Mouse (Mus musculus): ENCODE data around the gene Klf11. TPM values are rescaled to one million over a fixed set of nuclear protein-coding genes. Genes with fewer than 3 reads are reported as not detected.
"Not testable (repeated sequence)": the region's sequence is repeated elsewhere in the genome, so short reads cannot be mapped to it uniquely, and the experiment has no call there.

The Klf11 gene
- total RNA-seq, 2 experiments from 2014 or later: 23.4 to 24.8 TPM

DNA sequence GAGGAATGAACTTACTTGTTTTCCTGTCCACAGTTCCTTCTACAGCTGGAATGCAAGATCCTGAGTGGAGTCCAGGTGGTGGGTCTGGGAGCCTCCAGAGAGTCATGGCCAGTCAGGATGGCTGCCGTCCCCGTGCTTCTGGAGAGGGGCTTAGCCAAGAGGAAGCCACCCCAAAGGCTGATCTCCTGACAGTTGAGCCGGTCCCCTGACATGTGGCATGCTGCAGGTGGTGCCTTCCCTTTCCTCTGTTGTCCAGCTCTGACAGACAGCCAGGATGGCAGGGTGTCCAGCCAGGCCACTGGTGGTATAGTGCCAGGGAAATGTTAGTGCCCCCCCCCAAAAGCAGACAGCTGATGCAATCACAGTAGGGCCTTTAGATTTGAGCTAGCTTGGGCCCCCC is 47.4 kb downstream of the Klf11 start:
- intact Hi-C loops (cut with DNase I): loop anchor here (5.0 kb wide), 1 partner anchor 221 kb away; no protein-coding TSS in a partner anchor
- no peak for DNase-seq

DNA sequence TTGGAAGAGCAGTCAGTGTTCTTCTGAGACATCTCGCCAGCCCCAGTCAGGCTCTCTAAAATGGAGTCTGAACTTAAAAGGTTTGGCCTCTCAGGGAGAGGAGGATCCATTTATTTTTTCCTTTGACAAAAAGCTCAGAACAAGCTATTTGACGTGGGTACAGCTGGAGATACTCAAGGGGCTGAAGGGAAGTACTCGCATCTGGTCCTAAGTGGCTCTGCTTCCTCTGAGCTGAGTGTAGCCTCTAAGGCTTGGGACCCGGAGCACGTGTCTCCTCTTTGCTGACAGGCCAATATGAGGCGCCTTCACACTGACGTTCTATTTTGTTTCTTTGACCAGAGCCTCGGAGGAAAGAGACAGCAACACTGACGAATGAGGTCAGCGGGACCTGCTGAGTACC is 48.5 kb downstream of the Klf11 start:
- DNase-seq: no peak
- intact Hi-C loops (cut with DNase I): loop anchor here (5.0 kb wide), 1 partner anchor 222 kb away; no protein-coding TSS in a partner anchor

DNA sequence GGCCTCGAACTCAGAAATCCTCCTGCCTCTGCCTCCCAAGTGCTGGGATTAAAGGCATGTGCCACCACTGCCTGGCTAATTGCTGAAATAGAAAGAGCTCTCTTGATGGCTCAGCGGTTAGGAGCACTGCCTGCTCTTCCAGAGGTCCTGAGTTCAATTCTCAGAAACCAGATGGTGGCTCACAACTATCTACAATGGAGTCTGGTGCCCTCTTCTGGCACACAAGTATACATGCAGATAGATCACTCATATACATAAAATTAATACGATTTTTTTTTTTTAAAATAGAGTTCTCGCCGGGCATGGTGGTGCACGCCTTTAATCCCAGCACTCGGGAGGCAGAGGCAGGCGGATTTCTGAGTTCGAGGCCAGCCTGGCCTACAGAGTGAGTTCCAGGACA is 50.5 kb downstream of the Klf11 start:
- intact Hi-C loops (cut with DNase I); DNase-seq: not testable (repeated sequence)

DNA sequence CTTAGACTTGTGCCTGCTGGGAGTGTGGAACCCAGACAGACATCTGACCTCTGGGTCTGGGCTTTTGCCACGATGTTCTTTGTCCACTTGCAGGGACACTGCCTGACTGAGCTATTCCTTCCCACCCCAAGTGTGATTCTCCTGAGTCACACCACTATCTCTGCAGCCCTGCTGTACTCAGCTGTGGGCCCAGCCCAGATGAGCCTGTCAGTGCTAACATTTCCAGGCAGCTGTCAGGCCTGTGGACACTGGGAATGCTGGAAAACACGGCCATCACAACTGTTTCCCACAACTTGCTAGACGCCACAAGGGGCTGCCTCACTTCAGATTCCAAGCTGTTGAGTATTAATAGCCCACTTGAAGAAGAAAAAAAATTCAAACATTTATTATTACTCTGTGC is 51.9 kb downstream of the Klf11 start:
- intact Hi-C loops (cut with DNase I): no loop called here
- no peak for DNase-seq

DNA sequence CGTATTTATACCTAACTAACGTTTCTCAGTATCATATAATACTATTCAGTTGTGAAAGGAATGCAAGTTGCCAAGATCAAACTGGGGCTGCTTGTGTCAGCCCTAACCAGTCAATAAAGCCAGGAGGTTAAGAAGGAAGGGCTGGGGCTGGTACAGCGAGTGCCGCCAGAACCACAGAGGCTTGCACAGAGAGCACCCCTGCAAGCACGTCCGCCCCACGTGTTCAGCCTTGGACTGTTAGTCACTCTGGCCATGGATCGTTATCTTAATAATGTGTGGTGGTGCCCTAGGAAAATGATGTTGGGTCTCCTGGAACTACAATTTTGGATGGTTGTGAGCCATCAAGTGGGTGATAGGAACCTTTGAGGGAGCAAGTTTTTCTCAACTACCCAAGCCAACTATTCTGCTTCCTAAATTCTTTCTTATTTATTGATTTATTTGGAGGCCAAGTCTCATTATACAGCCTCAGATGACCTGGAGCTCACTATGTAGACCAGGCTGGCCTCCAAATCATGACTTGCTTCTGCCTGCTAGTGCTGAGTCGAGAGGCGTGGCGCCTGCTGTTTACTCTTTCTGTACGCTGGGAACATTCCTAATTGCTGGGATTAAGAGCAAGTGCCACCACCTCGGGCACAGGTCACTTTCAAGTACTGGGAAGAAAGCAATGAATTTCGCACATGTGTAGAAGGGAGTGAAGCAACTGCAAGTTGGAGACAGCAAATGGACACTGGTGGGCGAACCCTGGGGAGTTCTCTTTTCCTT is 54.6 kb downstream of the Klf11 start:
- intact Hi-C loops (cut with DNase I): no loop called here
- DNase-seq: no peak

DNA sequence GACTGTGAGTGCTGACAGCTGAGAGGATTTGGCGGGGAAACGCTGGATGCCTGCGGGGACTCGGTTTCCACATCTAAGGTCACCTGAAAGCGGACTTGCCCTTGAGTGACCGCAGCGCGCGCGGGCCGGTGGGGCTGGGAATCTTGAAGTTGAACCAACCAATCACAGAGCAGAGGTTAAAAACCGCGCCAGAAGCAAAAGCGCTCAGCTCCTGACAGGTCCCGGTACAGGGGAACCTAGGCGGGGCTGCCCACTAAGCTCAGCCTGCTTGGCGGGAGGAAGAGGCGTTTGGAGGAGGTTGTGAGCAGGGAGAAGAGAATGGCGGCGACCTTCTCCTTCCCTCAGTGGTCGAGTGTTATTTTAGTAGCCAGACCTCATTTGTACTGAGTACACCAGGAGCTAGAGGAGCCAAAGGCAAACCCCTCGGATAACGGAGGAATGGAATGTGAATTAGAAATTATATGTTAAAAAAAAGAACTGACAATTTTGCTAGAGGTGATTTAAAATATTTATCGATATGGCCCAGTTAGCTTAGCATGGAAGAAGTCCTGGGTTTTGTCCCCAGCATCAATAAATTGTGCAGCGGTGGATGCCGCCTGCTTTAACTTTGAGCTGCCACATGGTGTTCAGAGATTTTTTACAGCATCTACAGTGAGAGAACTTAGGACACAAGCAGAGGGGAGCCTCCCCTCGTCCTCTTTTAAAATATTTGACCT is 55.8 kb downstream of the Klf11 start:
- DNase-seq: peak; percentile 61
- intact Hi-C loops (cut with DNase I): no loop called here

DNA sequence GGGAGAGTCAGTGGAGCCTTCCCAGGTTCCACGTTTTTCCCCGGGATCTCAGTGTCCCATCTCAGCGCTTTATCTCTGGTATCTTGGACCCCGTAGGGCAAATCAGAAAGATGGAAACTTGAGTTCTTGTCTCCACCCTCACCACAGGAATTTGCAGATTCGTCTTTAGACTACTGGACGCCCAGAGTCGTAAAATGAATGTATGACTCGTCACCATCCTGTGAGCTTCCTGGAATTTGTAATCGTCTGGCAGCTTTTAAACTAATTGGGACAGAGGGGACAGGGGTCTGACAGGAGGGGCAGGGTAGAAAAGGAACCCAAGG is 56.4 kb downstream of the Klf11 start:
- intact Hi-C loops (cut with DNase I): no loop called here
- DNase-seq: no peak

DNA sequence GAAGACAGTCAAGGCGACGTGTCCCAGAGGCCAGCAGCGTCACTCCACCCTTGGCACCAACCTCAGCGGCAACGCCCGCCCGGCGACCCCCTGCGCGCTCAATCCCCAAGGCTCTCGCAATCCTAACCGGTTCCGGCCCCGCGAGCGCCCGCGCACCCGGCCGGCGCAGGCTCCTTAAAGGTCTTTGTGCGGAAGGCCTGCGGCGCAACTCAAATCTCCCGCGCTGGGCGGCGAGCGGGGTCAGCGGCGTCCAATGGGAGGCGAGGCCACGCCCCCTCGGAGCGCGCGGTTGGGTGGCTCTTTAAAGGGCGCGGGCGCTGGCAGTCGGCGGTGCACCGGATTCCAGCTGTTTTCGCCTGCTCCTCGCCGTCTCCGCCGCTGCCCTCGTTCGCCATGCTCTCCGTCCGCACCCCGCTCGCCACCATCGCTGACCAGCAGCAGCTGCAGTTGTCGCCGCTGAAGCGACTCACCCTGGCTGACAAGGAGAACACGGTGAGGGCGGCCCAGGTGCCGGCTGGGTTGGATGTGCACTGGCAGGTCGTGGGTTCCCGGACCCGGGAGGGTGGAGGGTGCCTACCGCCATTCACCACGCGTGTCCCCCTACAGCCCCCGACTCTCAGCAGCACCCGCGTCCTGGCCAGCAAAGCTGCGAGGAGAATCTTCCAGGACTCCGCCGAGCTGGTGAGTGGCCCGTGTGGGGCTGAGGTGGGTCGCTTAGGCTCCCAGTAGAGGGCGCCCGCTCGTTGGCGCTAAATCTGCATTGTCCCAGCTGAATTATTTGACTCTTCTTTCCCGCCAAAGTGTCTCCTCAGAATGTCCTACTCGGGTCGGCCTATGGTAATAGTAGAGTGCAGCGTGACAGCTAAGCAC is 57.1 kb downstream of the Klf11 start, which contains the start of gene Rrm2:
Rrm2 (plus strand) TSS at position 288 of the 870 bp plus-strand sequence.
- DNase-seq: peak; percentile 97
- intact Hi-C loops (cut with DNase I): no loop called here

DNA sequence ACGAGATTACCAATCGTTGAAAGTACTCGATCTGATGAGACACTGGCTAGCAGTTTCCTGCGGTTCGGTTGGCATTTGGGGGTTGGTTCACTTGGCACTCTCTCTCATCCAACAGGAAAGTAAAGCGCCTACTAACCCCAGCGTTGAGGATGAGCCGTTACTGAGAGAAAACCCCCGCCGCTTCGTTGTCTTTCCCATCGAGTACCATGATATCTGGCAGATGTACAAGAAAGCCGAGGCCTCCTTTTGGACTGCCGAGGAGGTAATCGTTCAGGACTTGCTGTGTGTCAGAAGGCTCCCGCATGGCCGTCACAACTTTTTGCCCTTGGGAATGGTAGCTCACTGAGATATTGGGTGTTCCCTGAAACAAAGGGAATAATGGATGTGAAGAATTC is 57.7 kb downstream of the Klf11 start:
- DNase-seq: peak; percentile 26
- intact Hi-C loops (cut with DNase I): no loop called here

DNA sequence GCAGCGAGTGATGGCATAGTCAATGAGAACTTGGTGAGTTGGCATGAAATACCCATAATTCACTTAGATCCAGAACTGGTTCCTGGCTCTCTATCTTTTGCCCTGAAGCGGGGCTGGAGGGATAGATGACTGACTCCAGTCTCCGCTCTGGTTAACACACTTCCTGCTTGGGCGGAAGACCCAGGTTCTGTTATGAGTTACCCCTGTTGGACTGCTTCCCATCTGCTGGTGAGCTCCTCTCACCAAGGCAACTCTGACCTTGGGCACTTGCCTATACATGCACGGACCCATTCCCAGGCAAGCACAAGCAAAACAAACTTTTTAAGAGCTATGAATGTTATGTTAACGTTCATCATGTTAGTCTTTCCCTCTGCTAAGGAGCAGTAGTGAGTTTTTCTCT is 58.3 kb downstream of the Klf11 start:
- intact Hi-C loops (cut with DNase I): no loop called here
- DNase-seq: no peak

DNA sequence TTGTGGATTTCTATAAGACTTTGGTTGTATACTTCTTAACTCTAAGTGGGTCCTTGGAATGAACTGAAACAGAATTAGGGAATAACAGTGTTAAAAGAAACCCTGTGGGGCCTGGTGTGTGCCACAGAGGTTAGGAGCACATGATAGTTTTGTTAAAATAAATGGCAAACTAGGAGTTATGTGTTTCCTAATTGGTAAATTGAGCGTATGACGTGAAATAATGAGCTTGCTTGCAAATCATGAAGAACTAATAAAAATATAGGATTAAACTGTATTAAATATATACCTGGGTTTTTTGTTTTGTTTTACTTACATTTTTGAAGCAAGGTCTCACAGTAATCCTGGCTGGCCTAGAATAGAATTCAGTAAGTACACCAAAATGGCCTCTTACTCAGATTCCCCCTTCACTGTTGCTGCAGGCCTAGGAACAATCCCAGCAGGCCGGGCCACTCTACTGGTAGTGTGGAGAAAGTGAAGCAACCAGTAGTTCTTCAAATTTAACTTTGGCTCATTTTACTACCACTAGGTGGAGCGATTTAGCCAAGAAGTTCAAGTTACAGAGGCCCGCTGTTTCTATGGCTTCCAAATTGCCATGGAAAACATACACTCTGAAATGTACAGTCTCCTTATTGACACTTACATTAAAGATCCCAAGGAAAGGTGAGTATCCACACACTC is 58.9 kb downstream of the Klf11 start:
- intact Hi-C loops (cut with DNase I): loop anchor here (2.0 kb wide), 1 partner anchor 241 kb away; no protein-coding TSS in a partner anchor
- DNase-seq: peak; percentile 66

DNA sequence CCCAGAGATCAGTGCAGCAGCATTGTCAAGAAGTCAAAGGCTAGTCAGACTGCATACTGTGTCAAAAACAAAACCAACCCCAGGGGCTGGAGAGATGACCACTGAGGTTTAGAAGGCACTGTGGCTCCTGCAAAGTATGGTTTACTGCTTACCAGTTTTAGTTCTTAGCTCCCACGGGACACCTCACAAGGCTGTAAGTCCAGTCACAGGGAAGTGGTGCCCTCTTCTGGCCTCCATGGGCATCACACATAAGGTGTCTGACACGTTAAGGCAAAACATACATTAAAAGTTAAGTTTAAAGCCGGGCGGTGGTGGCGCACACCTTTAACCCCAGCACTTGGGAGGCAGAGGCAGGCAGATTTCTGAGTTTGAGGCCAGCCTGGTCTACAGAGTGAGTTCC is 59.6 kb downstream of the Klf11 start:
- DNase-seq: peak; percentile 32

More for the DNA sequence above, 59.6 kb downstream of the Klf11 start:
- intact Hi-C loops (cut with DNase I): loop anchor here (1.0 to 2.0 kb wide), 2 partner anchors 122 to 240 kb away; no protein-coding TSS in a partner anchor

Other genes starting within 250 kb of the Klf11 start
- 10 to 100 TPM; 38.3 to 41.6 TPM for gene Taf1b, start 152.9 kb upstream of the Klf11 start, total RNA-seq (2021)
- 1 to 10 TPM; 3.2 to 3.7 TPM for gene Grhl1, start 79.0 kb upstream of the Klf11 start, total RNA-seq (2021)
- 1 to 10 TPM; 8.4 to 8.5 TPM for gene Cys1, start 30.5 kb downstream of the Klf11 start, total RNA-seq (2021)
- gene Rrm2, start 57.0 kb downstream of the Klf11 start, total RNA-seq (2021): 10 to 100 TPM; 26.0 to 29.3 TPM
- gene Mboat2, start 179.6 kb downstream of the Klf11 start, total RNA-seq (2021): 10 to 100 TPM; 58.4 to 62.0 TPM